ENCODE assay signal across 8 mouse cellular contexts in the genomic region with DNA sequence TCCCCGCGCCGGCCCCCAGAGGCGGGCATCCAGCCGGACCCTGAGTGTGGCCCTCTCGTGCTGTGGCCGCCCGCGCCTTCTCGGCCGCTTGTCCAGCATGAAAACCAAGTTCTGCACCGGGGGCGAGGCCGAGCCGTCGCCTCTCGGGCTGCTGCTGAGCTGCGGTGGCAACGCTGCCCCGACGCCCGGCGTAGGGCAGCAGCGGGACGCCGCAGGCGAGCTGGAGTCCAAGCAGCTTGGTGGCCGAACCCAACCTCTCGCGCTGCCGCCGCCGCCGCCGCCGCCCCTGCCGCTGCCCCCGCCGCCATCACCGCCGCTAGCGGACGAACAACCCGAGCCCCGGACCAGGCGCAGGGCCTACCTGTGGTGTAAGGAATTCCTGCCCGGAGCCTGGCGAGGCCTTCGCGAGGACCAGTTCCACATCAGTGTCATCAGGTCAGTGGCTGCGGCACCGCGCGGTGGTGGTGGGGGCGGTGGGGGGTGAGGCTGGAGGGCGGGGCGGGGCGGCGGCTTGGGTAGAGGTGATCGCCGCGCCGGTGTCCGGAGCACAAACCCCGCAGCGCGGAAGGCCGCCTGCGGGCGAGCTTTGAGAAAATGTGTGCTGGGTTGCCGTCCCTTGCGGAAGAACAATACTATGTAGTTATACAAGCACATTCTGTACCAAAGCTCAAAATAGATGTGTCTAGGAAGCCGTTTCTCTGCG. TPM values are rescaled to one million over a fixed set of nuclear protein-coding genes. Genes with fewer than 3 reads are reported as not detected.
DNase-seq lines count a peak whose midpoint lies in the region; ATAC-seq and TF ChIP-seq lines count a peak whose summit lies in the region.

No protein-coding gene starts in this region.

- TF ChIP-seq POLR2A in MEL (IDR thresholded peaks at IDR 0.05; ENCODE audit: control insufficient read depth in 1 of 2, insufficient read depth in 1 of 2, low read depth in 1 of 2, low read length in 2 of 2, poor library complexity in 1 of 2), result no peak

- peak overlapping the region; percentile 78 for H3K27ac ChIP-seq in MEL (ENCODE audit: control insufficient read depth, low read depth, low read length)
- H3K27ac ChIP-seq in brown adipose tissue, adult 24 weeks (replicated peaks; ENCODE audit: low read depth, low read length), result peak overlapping the region; percentile 21; the same call in 1 of the 2 replicates
- peak overlapping the region; percentile 97 for H3K27ac ChIP-seq in forebrain, embryonic 14.5 days (ENCODE audit: low read depth, low read length)
- peak overlapping the region; percentile 97 for H3K27ac ChIP-seq in hindbrain, embryonic 10.5 days

- H3K9ac ChIP-seq in MEL (ENCODE audit: control insufficient read depth, low read depth, low read length, poor library complexity, severe bottlenecking), result peak overlapping the region; percentile 95
- peak overlapping the region; percentile 88 for H3K9ac ChIP-seq in forebrain, embryonic 14.5 days (ENCODE audit: low read length)

- peaks cover 0 to 11% of the 10 kb centered on the region in 2 experiments; a peak in 2 of 4 replicates for H3K36me3 ChIP-seq in MEL (ENCODE audit: control insufficient read depth in 1 of 2, insufficient read depth in 2 of 2, low read length in 2 of 2)
- no peaks in the 10 kb centered on the region for H3K36me3 ChIP-seq in forebrain, embryonic 14.5 days (ENCODE audit: control insufficient read depth, insufficient read depth, low read length)
- H3K36me3 ChIP-seq in hindbrain, embryonic 10.5 days, result peaks cover 6% of the 10 kb centered on the region; the same call in 1 of the 2 replicates

- H3K79me2 ChIP-seq in MEL (ENCODE audit: control insufficient read depth, insufficient read depth, low read length, poor library complexity), result peaks cover 16% of the 10 kb centered on the region

- peaks cover 0 to 4% of the 10 kb centered on the region in 2 experiments; a peak in 1 of 4 replicates for H3K4me1 ChIP-seq in MEL (ENCODE audit: control insufficient read depth in 1 of 2, insufficient read depth in 2 of 2, low read length in 2 of 2)
- H3K4me1 ChIP-seq in brown adipose tissue, adult 24 weeks (ENCODE audit: control insufficient read depth, insufficient read depth, insufficient read length, low read length), result peaks cover 3% of the 10 kb centered on the region; the same call in 1 of the 2 replicates
- peaks cover 21% of the 10 kb centered on the region for H3K4me1 ChIP-seq in forebrain, embryonic 14.5 days (ENCODE audit: control insufficient read depth, insufficient read depth, low read length)
- H3K4me1 ChIP-seq in hindbrain, embryonic 10.5 days (replicated peaks), result peaks cover 39% of the 10 kb centered on the region

- H3K27me3 ChIP-seq in MEL (ENCODE audit: control insufficient read depth in 1 of 2, insufficient read depth in 2 of 2, low read length in 2 of 2), result no peaks in the 10 kb centered on the region
- H3K27me3 ChIP-seq in forebrain, embryonic 14.5 days (replicated peaks; ENCODE audit: control insufficient read depth, insufficient read depth, low read length), result no peaks in the 10 kb centered on the region
- no peaks in the 10 kb centered on the region for H3K27me3 ChIP-seq in hindbrain, embryonic 10.5 days (ENCODE audit: insufficient read depth, poor library complexity, severe bottlenecking)

- no peak for TF ChIP-seq EP300 in MEL (IDR thresholded peaks at IDR 0.05; ENCODE audit: low read depth in 1 of 2, low read length in 2 of 2)

- H3K9me3 ChIP-seq in MEL (replicated peaks; ENCODE audit: insufficient read depth, low read length), result no peaks in the 10 kb centered on the region
- H3K9me3 ChIP-seq in forebrain, embryonic 14.5 days (replicated peaks; ENCODE audit: control insufficient read depth, low read length), result no peaks in the 10 kb centered on the region
- H3K9me3 ChIP-seq in hindbrain, embryonic 10.5 days, result no peaks in the 10 kb centered on the region

- WGBS in forebrain, embryonic 14.5 days, result under 1% methylated on average over 46 of the region's 74 CpGs
- WGBS in hindbrain, embryonic 10.5 days, result under 1% methylated on average over 74 of the region's 74 CpGs

- H3K4me2 ChIP-seq in forebrain, embryonic 14.5 days (ENCODE audit: low read length), result peak overlapping the region; percentile 68

- peak; percentile 65 for DNase-seq in MEL (ENCODE audit: low read depth, low spot score)
- DNase-seq in forebrain, embryonic 14.5 days (ENCODE audit: low spot score), result peak; percentile 50
- DNase-seq in hindbrain, embryonic 10.5 days (ENCODE audit: low spot score), result no peak
- peak; percentile 36 to 57 for DNase-seq in left cerebral cortex, adult 18-20 months (ENCODE audit: low spot score in 2 of 2)
- DNase-seq in lung, postnatal 25 days (ENCODE audit: low spot score), result peak; percentile 27
- DNase-seq in right cerebral cortex, postnatal 36 days (ENCODE audit: low spot score in 2 of 2), result peak; percentile 34 to 36

- ATAC-seq in forebrain, embryonic 14.5 days, result peak; percentile 52
- no peak for ATAC-seq in monocyte, adult 5-6 weeks (replicated peaks; ENCODE audit: insufficient number of reproducible peaks, low FRiP score, low TSS enrichment, poor library complexity, severe bottlenecking)

- peak overlapping the region; percentile 90 to 97 for H3K4me3 ChIP-seq in MEL (ENCODE audit: control insufficient read depth in 1 of 2, insufficient read depth in 1 of 2, low read depth in 2 of 2, low read length in 2 of 2)
- H3K4me3 ChIP-seq in brown adipose tissue, adult 24 weeks (ENCODE audit: insufficient read depth, low read depth, low read length), result peak overlapping the region; percentile 88
- peak overlapping the region; percentile 89 for H3K4me3 ChIP-seq in forebrain, embryonic 14.5 days (ENCODE audit: low read depth, low read length)
- peak overlapping the region; percentile 78 for H3K4me3 ChIP-seq in hindbrain, embryonic 10.5 days

- TF ChIP-seq RAD21 in MEL (IDR thresholded peaks at IDR 0.05; ENCODE audit: low read depth, low read length), result no peak

- no peak for TF ChIP-seq CTCF in MEL (IDR thresholded peaks at IDR 0.05 in 2 of 3, conservative IDR thresholded peaks at IDR 0.05 in 1 of 3; ENCODE audit: control insufficient read depth in 1 of 3, insufficient read depth in 1 of 3, low read depth in 2 of 3, low read length in 3 of 3, poor library complexity in 1 of 3, severe bottlenecking in 1 of 3)

TF ChIP-seq in MEL, 35 proteins besides CTCF, POLR2A, EP300 and RAD21:
- TF ChIP-seq UBTF (IDR thresholded peaks at IDR 0.05; ENCODE audit: borderline replicate concordance, insufficient read depth, low read depth, low read length) (0 out of 2 replicates have a peak, but pooled peaks have one; percentile 54), ZKSCAN1 (IDR thresholded peaks at IDR 0.05; ENCODE audit: low read depth, low read length) (no peak)

RNA-seq across cellular contexts. Expression of a gene that starts 0.6 kb away (rescaled TPM):
- total RNA-seq in MEL (2012; rRNA removed), result 11.1 and 12.5 TPM in 2 replicates
- 10 to 100 TPM in 1 of 2 experiments, not detected in 1; 21.0 TPM for polyA plus RNA-seq in MEL (2012; ENCODE audit: insufficient read depth in 1 of 2, insufficient read length in 2 of 2, low read depth in 1 of 2, low replicate concordance in 2 of 2, missing spikeins in 1 of 2)
- 6.9 and 11.2 TPM in 2 replicates for polyA plus RNA-seq in brown adipose tissue, adult 24 weeks (2012; ENCODE audit: insufficient read depth, insufficient read length, missing spikeins)
- polyA plus RNA-seq in forebrain, embryonic 14.5 days (2014; fragmentation: Nextera tagmentation; extraction: Ambion mirVana), result 32.0 and 49.5 TPM in 2 replicates
- 57.5 and 59.9 TPM in 2 replicates for polyA plus RNA-seq in hindbrain, embryonic 10.5 days (2016; fragmentation: Nextera tagmentation; extraction: Ambion mirVana)
- 10 to 100 TPM; 82.4 to 88.0 TPM for total RNA-seq in left cerebral cortex, adult 18-20 months (2021)
- total RNA-seq in monocyte, adult 5-6 weeks (2017), result 34.8 to 59.4 TPM (median 42.0 TPM) in 3 replicates

RNA-seq across cellular contexts. Expression of a gene that starts 54.8 kb away (rescaled TPM):
- 17.0 and 21.4 TPM in 2 replicates for total RNA-seq in MEL (2012; rRNA removed)
- polyA plus RNA-seq in MEL (2012; ENCODE audit: insufficient read depth in 1 of 2, insufficient read length in 2 of 2, low read depth in 1 of 2, low replicate concordance in 2 of 2, missing spikeins in 1 of 2), result 10 to 100 TPM in 1 of 2 experiments, not detected in 1; 32.6 TPM
- 5.3 and 7.7 TPM in 2 replicates for polyA plus RNA-seq in brown adipose tissue, adult 24 weeks (2012; ENCODE audit: insufficient read depth, insufficient read length, missing spikeins)
- polyA plus RNA-seq in forebrain, embryonic 14.5 days (2014; fragmentation: Nextera tagmentation; extraction: Ambion mirVana), result 5.8 and 9.1 TPM in 2 replicates
- 21.6 and 21.9 TPM in 2 replicates for polyA plus RNA-seq in hindbrain, embryonic 10.5 days (2016; fragmentation: Nextera tagmentation; extraction: Ambion mirVana)
- 10 to 100 TPM; 22.4 to 23.0 TPM for total RNA-seq in left cerebral cortex, adult 18-20 months (2021)
- total RNA-seq in monocyte, adult 5-6 weeks (2017), result 181 to 259 TPM (median 252 TPM) in 3 replicates

Comparison
In these comparisons a context has a peak if more than half of its experiments do, and no peak if none do; other contexts are left out.
1. H3K27ac ChIP-seq: peak in every context shown above with its lines; median percentile 97 in forebrain, embryonic 14.5 days; 97 in hindbrain, embryonic 10.5 days; 78 in MEL; 21 in brown adipose tissue, adult 24 weeks.